Mouse (Mus musculus) gastrocnemius, postnatal 4 days (tissue): ENCODE results near the gene Ccnl1. TPM values are rescaled to one million over a fixed set of nuclear protein-coding genes. Genes with fewer than 3 reads are reported as not detected.

Source experiments
- DNase-seq, 2 experiments: peaks; one replicate each; pipeline ENCODE4 v3.0.0; 2021 to 2022; ENCODE audit warnings: low spot score in 2 of 2, mixed read lengths in 2 of 2
- total RNA-seq, 2 experiments: library from RNA; stranded (reverse); gene quantifications; 2 replicates each; pipeline ENCODE4 v1.2.3; 2021

Gene Ccnl1
- total RNA-seq, 2 experiments from 2014 or later = 35.7 to 54.3 TPM

- DNase-seq = no peak
Measured at GRCm38 (mm10) chr3:65960291-65960945, 2.4 kb upstream of the Ccnl1 start.

GRCm38 (mm10) chr3:65959416-65960001, 1.5 kb upstream of the Ccnl1 start:
- DNase-seq = no peak

GRCm38 (mm10) chr3:65958840-65959185, 764 bp upstream of the Ccnl1 start:
- no peak for DNase-seq

- DNase-seq = peak; percentile 22 to 61
Measured at GRCm38 (mm10) chr3:65957271-65958101, 563 bp downstream of the Ccnl1 start.

- DNase-seq = no peak
Measured at GRCm38 (mm10) chr3:65954499-65955391, 3.3 kb downstream of the Ccnl1 start.

GRCm38 (mm10) chr3:65950831-65951365, 7.2 kb downstream of the Ccnl1 start:
- no peak for DNase-seq

GRCm38 (mm10) chr3:65950304-65950703, 7.7 kb downstream of the Ccnl1 start:
- no peak for DNase-seq

- no peak for DNase-seq
Measured at GRCm38 (mm10) chr3:65945277-65945932, 12.6 kb downstream of the Ccnl1 start.

- DNase-seq = no peak
Measured at GRCm38 (mm10) chr3:65944713-65945112, 13.3 kb downstream of the Ccnl1 start.

GRCm38 (mm10) chr3:65943453-65943852, 14.6 kb downstream of the Ccnl1 start:
- DNase-seq = no peak

- no peak for DNase-seq
Measured at GRCm38 (mm10) chr3:65941052-65941451, 17.0 kb downstream of the Ccnl1 start.

- no peak for DNase-seq
Measured at GRCm38 (mm10) chr3:65938211-65938610, 19.8 kb downstream of the Ccnl1 start.

- no peak for DNase-seq
Measured at GRCm38 (mm10) chr3:65936384-65936783, 21.7 kb downstream of the Ccnl1 start.

GRCm38 (mm10) chr3:65935153-65935552, 22.9 kb downstream of the Ccnl1 start:
- DNase-seq = no peak

- no peak for DNase-seq
Measured at GRCm38 (mm10) chr3:65933726-65934125, 24.3 kb downstream of the Ccnl1 start.

- DNase-seq = no peak
Measured at GRCm38 (mm10) chr3:65931542-65931941, 26.5 kb downstream of the Ccnl1 start.

- DNase-seq = no peak
Measured at GRCm38 (mm10) chr3:65930636-65931035, 27.4 kb downstream of the Ccnl1 start.

- DNase-seq = peak; percentile 38 to 67
Measured at GRCm38 (mm10) chr3:65929821-65930633, 28.0 kb downstream of the Ccnl1 start.

GRCm38 (mm10) chr3:65929304-65929783, 28.7 kb downstream of the Ccnl1 start:
- DNase-seq = peak; percentile 52 to 81
